Mouse (Mus musculus): ENCODE measurements around the gene St3gal3.

- TF ChIP-seq CTCF (IDR thresholded peaks at IDR 0.05; ENCODE audit: low read depth) (no peak), EP300 (IDR thresholded peaks at IDR 0.05; ENCODE audit: low read depth) (no peak)
These were observed 22.1 kb downstream of the St3gal3 start for GRCm38 (mm10) chr4:118112601-118113000.
